Mouse (Mus musculus) heart, embryonic 14.5 days (tissue): Measurements from ENCODE around the gene Utp14a. TPM values are rescaled to one million over a fixed set of nuclear protein-coding genes. Genes with fewer than 3 reads are reported as not detected.
"Not testable (repeated sequence)": the region's sequence is repeated elsewhere in the genome, so short reads cannot be mapped to it uniquely, and the experiment has no call there.

Experiments used
- ATAC-seq: fragments of 200-750 bp; cut with Nextera tagmentation; 2 replicates; pipeline ENCODE4 v1.8.0; 2017; ENCODE audit warnings: low read depth, moderate TSS enrichment; ENCODE audit not compliant: insufficient number of reproducible peaks, insufficient read depth, low FRiP score
- H3K27ac ChIP-seq, 2 experiments: fragments of 200-500 bp in 1 of 2; fragments of 300-500 bp in 1 of 2; sonication (generic) in 1 of 2; replicated peaks in 1 of 2; 2 replicates each; pipeline ENCODE4 v1.5.1; 2012 to 2014; ENCODE audit warnings: low read depth in 2 of 2, low read length in 2 of 2, control low read depth in 1 of 2, mild to moderate bottlenecking in 1 of 2, mixed read lengths in 1 of 2; ENCODE audit not compliant: control insufficient read depth in 1 of 2, insufficient read depth in 1 of 2
- H3K27me3 ChIP-seq: fragments of 300-500 bp; sonication (generic); 2 replicates; pipeline ENCODE4 v1.6.1; 2014; ENCODE audit warnings: mild to moderate bottlenecking, low read length, control low read depth; ENCODE audit not compliant: control insufficient read depth, insufficient read depth
- H3K36me3 ChIP-seq: fragments of 300-500 bp; sonication (generic); 2 replicates; pipeline ENCODE4 v1.6.1; 2014; ENCODE audit warnings: mild to moderate bottlenecking, control low read depth, low read length, mixed read lengths; ENCODE audit not compliant: control insufficient read depth, insufficient read depth
- H3K4me1 ChIP-seq, 2 experiments: fragments of 200-500 bp in 1 of 2; fragments of 300-500 bp in 1 of 2; sonication (generic) in 1 of 2; 2 replicates each; pipeline ENCODE4 v1.6.1; 2012 to 2014; ENCODE audit warnings: low read length in 2 of 2, control low read depth in 1 of 2, mixed read lengths in 1 of 2; ENCODE audit not compliant: control insufficient read depth in 2 of 2, insufficient read depth in 2 of 2
- H3K4me2 ChIP-seq: fragments of 300-500 bp; sonication (generic); 2 replicates; pipeline ENCODE4 v1.6.1; 2014; ENCODE audit warnings: mild to moderate bottlenecking, low read length
- H3K4me3 ChIP-seq, 2 experiments: fragments of 200-500 bp in 1 of 2; fragments of 300-500 bp in 1 of 2; sonication (generic) in 1 of 2; 2 replicates each; pipeline ENCODE4 v1.5.1; 2012 to 2014; ENCODE audit warnings: low read length in 2 of 2, mild to moderate bottlenecking in 2 of 2, control low read depth in 1 of 2, low read depth in 1 of 2, moderate library complexity in 1 of 2; ENCODE audit not compliant: control insufficient read depth in 1 of 2, insufficient read depth in 1 of 2
- H3K9ac ChIP-seq: fragments of 300-500 bp; sonication (generic); 2 replicates; pipeline ENCODE4 v1.6.1; 2014; ENCODE audit warnings: mild to moderate bottlenecking, low read length
- H3K9me3 ChIP-seq: fragments of 300-500 bp; sonication (generic); 2 replicates; pipeline ENCODE4 v1.6.1; 2016; ENCODE audit warnings: low read length, control low read depth; ENCODE audit not compliant: control insufficient read depth
- WGBS: fragments of 180-500 bp; shearing (Covaris S2); extraction: QIAGEN DNeasy Blood & Tissue Kit; methylation state at CpG from one replicate; pipeline ENCODE4 v1.1.7; 2014; 5-methylcytosine and 5-hydroxymethylcytosine counted together
- polyA plus RNA-seq: library from polyadenylated mRNA; unstranded; fragments of >200 nt; fragmentation: Nextera tagmentation; extraction: Ambion mirVana; gene quantifications from 2 replicates; pipeline ENCODE4 v1.2.1, GENCODE M21; 2014

Utp14a gene
- polyA plus RNA-seq, result 9.5 and 10.8 TPM in 2 replicates

DNA sequence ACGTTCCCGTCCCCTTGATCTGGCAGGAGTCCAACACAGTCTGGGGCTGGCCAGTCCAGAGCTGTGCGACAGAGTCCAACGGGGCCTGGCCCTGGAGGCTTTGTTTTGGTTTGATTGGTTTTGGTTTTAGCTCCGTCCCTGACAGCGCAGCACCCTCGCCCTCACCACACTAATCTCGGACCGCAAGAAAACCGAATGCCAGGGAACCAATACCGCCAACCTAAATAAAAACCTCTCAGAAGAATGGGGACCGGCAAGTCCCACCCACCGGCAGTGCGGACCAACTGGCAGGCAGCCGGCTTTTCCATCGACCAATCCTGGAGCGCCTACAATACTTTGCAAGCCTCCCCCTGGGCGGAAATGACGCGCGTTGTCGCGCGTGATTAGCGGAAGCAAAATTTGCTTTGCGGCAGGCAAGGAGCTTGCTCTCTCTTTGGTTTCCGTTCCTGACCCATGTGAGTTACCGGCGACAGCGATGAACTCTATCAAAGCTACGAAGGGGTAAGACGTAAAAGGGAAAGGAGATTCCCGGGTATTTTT lies at the start of gene Utp14a:
Gene Utp14a, plus strand, starts transcription at position 395 of the 540 bp plus-strand sequence.
- Histone ChIP-seq H3K27ac (peak within 1 kb of the TSS; percentile 75 to 79), H3K9me3 (no peaks in the 10 kb centered on the region), H3K4me3 (peak within 1 kb of the TSS; percentile 56 to 64), H3K9ac (peak within 1 kb of the TSS; percentile 76), H3K36me3 (peaks cover 11% of the 10 kb centered on the region; the same call in 1 of the 2 replicates), H3K4me1 (0 out of 4 replicates have a peak, but pooled peaks cover 0 to 2% of the 10 kb centered on the region in 2 experiments), H3K27me3 (no peaks in the 10 kb centered on the region), H3K4me2 (peak within 1 kb of the TSS; percentile 72)
- ATAC-seq, result peak; percentile 95
- 8% methylated on average over 33 of the region's 33 CpGs for WGBS

DNA sequence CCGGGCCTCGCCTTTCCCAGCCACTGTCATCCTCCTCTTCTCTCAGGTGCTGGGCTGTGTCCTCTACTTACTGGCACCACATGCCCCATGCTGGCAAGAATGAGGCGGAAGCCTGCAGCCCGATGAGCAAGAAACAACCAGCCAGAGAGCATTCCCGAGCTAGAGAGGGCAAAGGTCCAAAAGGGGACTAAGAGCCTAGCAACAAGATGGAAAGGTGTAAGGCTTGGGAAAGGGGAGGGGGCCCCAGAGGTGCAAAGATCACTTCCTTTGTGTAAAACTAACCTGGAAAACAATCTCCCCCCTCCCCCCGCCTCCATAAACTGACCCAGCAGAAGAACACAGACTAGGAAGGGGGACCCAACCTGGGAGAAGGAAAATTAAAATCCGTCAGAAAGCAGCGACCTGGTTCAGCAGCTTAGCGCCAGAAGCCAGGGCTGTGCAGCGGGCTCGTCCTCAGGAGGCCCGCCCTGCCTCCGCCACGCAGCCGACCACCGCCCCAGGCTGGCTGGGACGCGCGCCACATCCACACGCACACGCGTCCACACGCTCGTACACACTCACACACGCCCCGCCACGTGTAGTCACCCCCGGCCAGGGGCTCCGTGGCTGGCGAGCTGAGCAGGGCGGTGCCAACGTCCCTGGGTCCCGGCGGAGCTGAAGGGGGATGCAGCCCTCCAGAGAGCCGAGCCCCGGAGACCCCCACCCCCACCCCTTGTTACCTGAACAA lies 48.7 kb upstream of the Utp14a start:
- H3K4me2 ChIP-seq, result peak overlapping the region; percentile 64
- no peaks in the 10 kb centered on the region for H3K9me3 ChIP-seq
- peak; percentile 67 for ATAC-seq
- peak overlapping the region in 1 of 2 experiments; percentile 41; a peak in 1 of 4 replicates for H3K27ac ChIP-seq
- H3K4me3 ChIP-seq, result peak overlapping the region; percentile 71 to 86
- no peaks in the 10 kb centered on the region for H3K36me3 ChIP-seq
- peak overlapping the region; percentile 75 for H3K9ac ChIP-seq
- H3K27me3 ChIP-seq, result no peaks in the 10 kb centered on the region
- no peaks in the 10 kb centered on the region for H3K4me1 ChIP-seq
- 17% methylated on average over 36 of the region's 36 CpGs for WGBS

GRCm38 (mm10) chrX:48208519-48209185 lies 48.0 kb upstream of the Utp14a start, which contains the start of gene Zdhhc9:
Zdhhc9 (minus strand) TSS chrX:48208878.
- WGBS, result 15% methylated on average over 33 of the region's 34 CpGs
- ATAC-seq, result peak; percentile 96
- H3K4me1 ChIP-seq, result no peaks in the 10 kb centered on the region
- no peaks in the 10 kb centered on the region for H3K27me3 ChIP-seq
- H3K9ac ChIP-seq, result peak within 1 kb of the TSS; percentile 75
- no peaks in the 10 kb centered on the region for H3K36me3 ChIP-seq
- H3K9me3 ChIP-seq, result no peaks in the 10 kb centered on the region
- H3K27ac ChIP-seq, result peak within 1 kb of the TSS; percentile 39 to 41; a peak in 3 of 4 replicates
- peak within 1 kb of the TSS; percentile 71 to 86 for H3K4me3 ChIP-seq
- peak within 1 kb of the TSS; percentile 64 for H3K4me2 ChIP-seq

- H3K4me1 ChIP-seq, H3K9me3 ChIP-seq, H3K4me2 ChIP-seq, H3K36me3 ChIP-seq, ATAC-seq, H3K9ac ChIP-seq, H3K27me3 ChIP-seq, H3K4me3 ChIP-seq, H3K27ac ChIP-seq: not testable (repeated sequence)
- 81% methylated on average over 2 of the region's 4 CpGs for WGBS
Observed at GRCm38 (mm10) chrX:48209746-48210145, 46.9 kb upstream of the Utp14a start.

DNA sequence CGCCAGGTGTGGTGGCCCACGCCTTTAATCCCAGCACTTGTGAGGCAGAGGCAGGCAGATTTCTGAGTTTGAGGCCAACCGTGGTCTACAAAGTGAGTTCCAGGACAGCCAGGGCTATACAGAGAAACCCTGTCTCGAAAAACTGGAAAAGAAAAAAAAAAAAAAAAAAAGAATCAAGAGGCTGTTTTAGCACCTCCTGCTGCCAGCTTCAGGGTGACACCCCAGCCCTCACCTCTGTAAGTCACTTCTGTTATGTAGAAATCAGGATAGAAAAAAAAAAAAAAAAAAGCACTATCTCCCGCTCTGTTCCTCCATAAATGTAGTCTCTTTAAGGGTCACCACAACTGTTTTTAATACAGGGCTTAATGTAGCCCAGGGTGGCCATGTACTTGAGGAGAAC lies 37.2 kb upstream of the Utp14a start:
- ATAC-seq, result no peak
- no peaks in the 10 kb centered on the region for H3K27me3 ChIP-seq
- H3K4me3 ChIP-seq, result no peak overlapping the region
- H3K4me1 ChIP-seq, result no peaks in the 10 kb centered on the region
- 73% methylated on average over 5 of the region's 5 CpGs for WGBS
- H3K9ac ChIP-seq, result no peak overlapping the region
- H3K9me3 ChIP-seq, result no peaks in the 10 kb centered on the region
- no peak overlapping the region for H3K4me2 ChIP-seq
- no peaks in the 10 kb centered on the region for H3K36me3 ChIP-seq
- H3K27ac ChIP-seq, result no peak overlapping the region

DNA sequence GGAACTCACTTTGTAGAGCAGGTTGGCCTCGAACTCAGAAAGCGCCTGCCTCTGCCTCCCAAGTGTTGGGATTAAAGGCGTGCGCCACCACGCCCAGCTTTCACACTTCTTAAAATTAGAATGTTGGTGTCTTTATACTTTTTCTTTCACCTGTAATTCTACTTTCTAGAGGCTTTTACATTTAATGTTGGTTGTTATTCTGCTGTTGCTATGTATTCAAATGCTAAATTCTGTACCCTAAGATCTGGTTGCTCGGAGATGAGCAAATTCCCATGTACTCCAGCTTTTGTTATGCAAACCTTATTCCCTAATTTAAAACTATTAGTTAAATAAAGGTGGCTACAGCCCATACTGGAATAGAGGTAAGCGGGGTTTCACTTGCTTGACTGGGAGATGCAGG lies 34.0 kb upstream of the Utp14a start:
- Histone ChIP-seq H3K4me3 (no peak overlapping the region), H3K4me1 (no peaks in the 10 kb centered on the region), H3K4me2 (no peak overlapping the region), H3K36me3 (no peaks in the 10 kb centered on the region), H3K9me3 (no peaks in the 10 kb centered on the region), H3K27me3 (no peaks in the 10 kb centered on the region), H3K9ac (no peak overlapping the region), H3K27ac (no peak overlapping the region)
- 86% methylated on average over 7 of the region's 7 CpGs for WGBS
- no peak for ATAC-seq

- ATAC-seq, result no peak
Observed at GRCm38 (mm10) chrX:48226225-48226624, 30.4 kb upstream of the Utp14a start.

More at GRCm38 (mm10) chrX:48226225-48226624, 30.4 kb upstream of the Utp14a start:
- H3K9me3 ChIP-seq, result no peaks in the 10 kb centered on the region
- no peak overlapping the region for H3K9ac ChIP-seq
- no peak overlapping the region for H3K4me2 ChIP-seq
- WGBS, result 73% methylated on average over 7 of the region's 7 CpGs
- no peak overlapping the region for H3K4me3 ChIP-seq
- no peaks in the 10 kb centered on the region for H3K27me3 ChIP-seq
- H3K4me1 ChIP-seq, result no peaks in the 10 kb centered on the region
- no peaks in the 10 kb centered on the region for H3K36me3 ChIP-seq
- H3K27ac ChIP-seq, result no peak overlapping the region
